Mouse (Mus musculus): ENCODE measurements at regions not wholly inside any gene's neighbourhood (a gene's known extent, or its start where the extent isn't known, plus 50 kb on each side); places are given as distances from the start of the nearest gene placed in this dataset.

- ATAC-seq (ENCODE audit: insufficient read depth) = no peak
- no peaks in the 10 kb centered on the region for H3K9me3 ChIP-seq (ENCODE audit: control insufficient read depth, low read length)
These were observed 167.9 kb downstream of the Gm19410 start for GRCm38 (mm10) chr8:35933186-35934114.

GRCm38 (mm10) chr8:35934115-35934607 lies 168.6 kb downstream of the Gm19410 start:
- no peak for TF ChIP-seq EP300 (IDR thresholded peaks at IDR 0.05; ENCODE audit: low read depth)
- TF ChIP-seq CTCF (IDR thresholded peaks at IDR 0.05; ENCODE audit: low read depth) = no peak

More at GRCm38 (mm10) chr8:35933186-35934114, 167.9 kb downstream of the Gm19410 start:
- Histone ChIP-seq H3K27me3 (ENCODE audit: control insufficient read depth, insufficient read depth, low read length) (no peaks in the 10 kb centered on the region), H3K4me3 (ENCODE audit: insufficient read depth in 1 of 2, low read depth in 2 of 2, low read length in 2 of 2) (no peak overlapping the region), H3K4me1 (replicated peaks; ENCODE audit: control insufficient read depth in 2 of 2, insufficient read depth in 2 of 2, low read length in 1 of 2) (no peaks in the 10 kb centered on the region), H3K36me3 (replicated peaks; ENCODE audit: control insufficient read depth, insufficient read depth, low read depth) (no peaks in the 10 kb centered on the region), H3K9ac (replicated peaks) (no peak overlapping the region), H3K4me2 (ENCODE audit: low read depth) (no peak overlapping the region), H3K27ac (no peak overlapping the region)
- 60% methylated on average over 13 of the region's 13 CpGs for WGBS (ENCODE audit: insufficient replicate concordance)
- DNase-seq (ENCODE audit: low read depth in 3 of 3, low spot score in 3 of 3) = no peak
- TF ChIP-seq EP300 (IDR thresholded peaks at IDR 0.05; ENCODE audit: low read depth) (no peak), CTCF (IDR thresholded peaks at IDR 0.05; ENCODE audit: low read depth) (no peak)

GRCm38 (mm10) chr8:35935034-35935433 lies 169.4 kb downstream of the Gm19410 start:
- ATAC-seq (ENCODE audit: insufficient read depth) (no peak), DNase-seq (ENCODE audit: low read depth in 3 of 3, low spot score in 3 of 3) (no peak)
- H3K27ac ChIP-seq = no peak overlapping the region
- H3K9ac ChIP-seq (replicated peaks) = no peak overlapping the region
- 74% methylated on average over 1 of the region's 1 CpGs for whole genome bisulfite sequencing (ENCODE audit: insufficient replicate concordance)
- H3K27me3 ChIP-seq (ENCODE audit: control insufficient read depth, insufficient read depth, low read length) = no peaks in the 10 kb centered on the region
- H3K9me3 ChIP-seq (ENCODE audit: control insufficient read depth, low read length) = no peaks in the 10 kb centered on the region
- no peak for TF ChIP-seq CTCF (IDR thresholded peaks at IDR 0.05; ENCODE audit: low read depth)
- TF ChIP-seq EP300 (IDR thresholded peaks at IDR 0.05; ENCODE audit: low read depth) = no peak
- H3K4me1 ChIP-seq (replicated peaks; ENCODE audit: control insufficient read depth in 2 of 2, insufficient read depth in 2 of 2, low read length in 1 of 2) = no peaks in the 10 kb centered on the region
- no peaks in the 10 kb centered on the region for H3K36me3 ChIP-seq (replicated peaks; ENCODE audit: control insufficient read depth, insufficient read depth, low read depth)
- no peak overlapping the region for H3K4me2 ChIP-seq (ENCODE audit: low read depth)
- no peak overlapping the region for H3K4me3 ChIP-seq (ENCODE audit: insufficient read depth in 1 of 2, low read depth in 2 of 2, low read length in 2 of 2)

More at GRCm38 (mm10) chr8:35934115-35934607, 168.6 kb downstream of the Gm19410 start:
- no peak overlapping the region for H3K4me3 ChIP-seq (ENCODE audit: insufficient read depth in 1 of 2, low read depth in 2 of 2, low read length in 2 of 2)
- H3K4me1 ChIP-seq (replicated peaks; ENCODE audit: control insufficient read depth in 2 of 2, insufficient read depth in 2 of 2, low read length in 1 of 2) = no peaks in the 10 kb centered on the region
- no peak overlapping the region for H3K27ac ChIP-seq
- H3K27me3 ChIP-seq (ENCODE audit: control insufficient read depth, insufficient read depth, low read length) = no peaks in the 10 kb centered on the region
- no peaks in the 10 kb centered on the region for H3K9me3 ChIP-seq (ENCODE audit: control insufficient read depth, low read length)
- no peaks in the 10 kb centered on the region for H3K36me3 ChIP-seq (replicated peaks; ENCODE audit: control insufficient read depth, insufficient read depth, low read depth)
- H3K4me2 ChIP-seq (ENCODE audit: low read depth) = no peak overlapping the region
- DNase-seq (ENCODE audit: low read depth in 3 of 3, low spot score in 3 of 3) (no peak), ATAC-seq (ENCODE audit: insufficient read depth) (no peak)
- 76% methylated on average over 7 of the region's 7 CpGs for WGBS (ENCODE audit: insufficient replicate concordance)
- no peak overlapping the region for H3K9ac ChIP-seq (replicated peaks)

- ATAC-seq (ENCODE audit: insufficient read depth) (no peak), DNase-seq (ENCODE audit: low read depth in 3 of 3, low spot score in 3 of 3) (no peak)
- Histone ChIP-seq H3K4me1 (replicated peaks; ENCODE audit: control insufficient read depth in 2 of 2, insufficient read depth in 2 of 2, low read length in 1 of 2) (no peaks in the 10 kb centered on the region), H3K27ac (no peak overlapping the region), H3K4me3 (ENCODE audit: insufficient read depth in 1 of 2, low read depth in 2 of 2, low read length in 2 of 2) (no peak overlapping the region), H3K9ac (replicated peaks) (no peak overlapping the region), H3K4me2 (ENCODE audit: low read depth) (no peak overlapping the region), H3K9me3 (ENCODE audit: control insufficient read depth, low read length) (no peaks in the 10 kb centered on the region), H3K36me3 (replicated peaks; ENCODE audit: control insufficient read depth, insufficient read depth, low read depth) (no peaks in the 10 kb centered on the region), H3K27me3 (ENCODE audit: control insufficient read depth, insufficient read depth, low read length) (no peaks in the 10 kb centered on the region)
- 70% methylated on average over 9 of the region's 9 CpGs for WGBS (ENCODE audit: insufficient replicate concordance)
- no peak for TF ChIP-seq CTCF (IDR thresholded peaks at IDR 0.05; ENCODE audit: low read depth)
- TF ChIP-seq EP300 (IDR thresholded peaks at IDR 0.05; ENCODE audit: low read depth) = no peak
These were observed 173.6 kb downstream of the Gm19410 start for GRCm38 (mm10) chr8:35939199-35939598.

GRCm38 (mm10) chr8:35942515-35942914 lies 176.9 kb downstream of the Gm19410 start:
- no peaks in the 10 kb centered on the region for H3K9me3 ChIP-seq (ENCODE audit: control insufficient read depth, low read length)
- ATAC-seq (ENCODE audit: insufficient read depth) (no peak), DNase-seq (ENCODE audit: low read depth in 3 of 3, low spot score in 3 of 3) (no peak)
- H3K27me3 ChIP-seq (ENCODE audit: control insufficient read depth, insufficient read depth, low read length) = no peaks in the 10 kb centered on the region
- no peak overlapping the region for H3K4me2 ChIP-seq (ENCODE audit: low read depth)
- no peak overlapping the region for H3K27ac ChIP-seq
- no peaks in the 10 kb centered on the region for H3K4me1 ChIP-seq (replicated peaks; ENCODE audit: control insufficient read depth in 2 of 2, insufficient read depth in 2 of 2, low read length in 1 of 2)
- H3K4me3 ChIP-seq (ENCODE audit: insufficient read depth in 1 of 2, low read depth in 2 of 2, low read length in 2 of 2) = no peak overlapping the region
- no peak overlapping the region for H3K9ac ChIP-seq (replicated peaks)
- WGBS (ENCODE audit: insufficient replicate concordance) = 67% methylated on average over 6 of the region's 6 CpGs
- no peaks in the 10 kb centered on the region for H3K36me3 ChIP-seq (replicated peaks; ENCODE audit: control insufficient read depth, insufficient read depth, low read depth)
- no peak for TF ChIP-seq CTCF (IDR thresholded peaks at IDR 0.05; ENCODE audit: low read depth)
- TF ChIP-seq EP300 (IDR thresholded peaks at IDR 0.05; ENCODE audit: low read depth) = no peak

Measured in liver, embryonic 14.5 days (tissue).